Mouse (Mus musculus): ENCODE measurements around the gene Pip5k1b. TPM values are rescaled to one million over a fixed set of nuclear protein-coding genes. Genes with fewer than 3 reads are reported as not detected.

Pip5k1b gene
- total RNA-seq, 2 experiments from 2014 or later: 20.3 to 21.3 TPM

GRCm38 (mm10) chr19:24517057-24517456 is 38.6 kb downstream of the Pip5k1b start:
- no peak for DNase-seq

- DNase-seq: no peak
Observed at GRCm38 (mm10) chr19:24515941-24516340, 39.7 kb downstream of the Pip5k1b start.

GRCm38 (mm10) chr19:24514661-24515642 is 40.7 kb downstream of the Pip5k1b start:
- no peak for DNase-seq

GRCm38 (mm10) chr19:24513105-24513843 is 42.4 kb downstream of the Pip5k1b start:
- DNase-seq: no peak

- DNase-seq: no peak
Observed at GRCm38 (mm10) chr19:24511939-24512338, 43.7 kb downstream of the Pip5k1b start.

- no peak for DNase-seq
Observed at GRCm38 (mm10) chr19:24509391-24509790, 46.3 kb downstream of the Pip5k1b start.

GRCm38 (mm10) chr19:24508087-24508767 is 47.4 kb downstream of the Pip5k1b start:
- no peak for DNase-seq

- no peak for DNase-seq
Observed at GRCm38 (mm10) chr19:24502736-24503421, 52.8 kb downstream of the Pip5k1b start.

- DNase-seq: no peak
Observed at GRCm38 (mm10) chr19:24501525-24501924, 54.1 kb downstream of the Pip5k1b start.

GRCm38 (mm10) chr19:24500431-24500830 is 55.2 kb downstream of the Pip5k1b start:
- no peak for DNase-seq

- DNase-seq: no peak
Observed at GRCm38 (mm10) chr19:24499291-24499690, 56.4 kb downstream of the Pip5k1b start.

- no peak for DNase-seq
Observed at GRCm38 (mm10) chr19:24493887-24494286, 61.8 kb downstream of the Pip5k1b start.

- DNase-seq: no peak
Observed at GRCm38 (mm10) chr19:24491824-24492223, 63.8 kb downstream of the Pip5k1b start.

GRCm38 (mm10) chr19:24490275-24490674 is 65.4 kb downstream of the Pip5k1b start:
- no peak for DNase-seq

- DNase-seq: no peak
Observed at GRCm38 (mm10) chr19:24486433-24487296, 69.0 kb downstream of the Pip5k1b start.

- DNase-seq: no peak
Observed at GRCm38 (mm10) chr19:24484612-24485194, 71.0 kb downstream of the Pip5k1b start.

GRCm38 (mm10) chr19:24480916-24481315 is 74.8 kb downstream of the Pip5k1b start:
- no peak for DNase-seq

GRCm38 (mm10) chr19:24476929-24477882 is 78.5 kb downstream of the Pip5k1b start, which contains the start of gene Fam122a:
Gene Fam122a, minus strand, starts transcription at chr19:24477356.
- DNase-seq: peak; percentile 92

GRCm38 (mm10) chr19:24476461-24476860 is 79.2 kb downstream of the Pip5k1b start:
- DNase-seq: peak in 1 of 2 experiments; percentile 18
